Mouse (Mus musculus) heart, adult 2 months (tissue): ENCODE measurements around the gene Atp6v1fnb.

Experiments used
- CTCF ChIP-seq: fragments of 200-600 bp; IDR thresholded peaks from 2 replicates; pipeline ENCODE4 v1.8.1; 2022; ENCODE audit warnings: antibody characterized with exemption, mild to moderate bottlenecking, moderate library complexity
- EP300 ChIP-seq: fragments of 200-500 bp; IDR thresholded peaks from 2 replicates; pipeline ENCODE4 v1.6.1; 2011; ENCODE audit warnings: low read depth, low read length, control low read depth; ENCODE audit not compliant: insufficient read depth
- POLR2A ChIP-seq: fragments of 200-500 bp; IDR thresholded peaks from 2 replicates; pipeline ENCODE4 v1.6.1; 2011; ENCODE audit warnings: mild to moderate bottlenecking, low read depth, low read length, control low read depth; ENCODE audit not compliant: insufficient read depth

DNA sequence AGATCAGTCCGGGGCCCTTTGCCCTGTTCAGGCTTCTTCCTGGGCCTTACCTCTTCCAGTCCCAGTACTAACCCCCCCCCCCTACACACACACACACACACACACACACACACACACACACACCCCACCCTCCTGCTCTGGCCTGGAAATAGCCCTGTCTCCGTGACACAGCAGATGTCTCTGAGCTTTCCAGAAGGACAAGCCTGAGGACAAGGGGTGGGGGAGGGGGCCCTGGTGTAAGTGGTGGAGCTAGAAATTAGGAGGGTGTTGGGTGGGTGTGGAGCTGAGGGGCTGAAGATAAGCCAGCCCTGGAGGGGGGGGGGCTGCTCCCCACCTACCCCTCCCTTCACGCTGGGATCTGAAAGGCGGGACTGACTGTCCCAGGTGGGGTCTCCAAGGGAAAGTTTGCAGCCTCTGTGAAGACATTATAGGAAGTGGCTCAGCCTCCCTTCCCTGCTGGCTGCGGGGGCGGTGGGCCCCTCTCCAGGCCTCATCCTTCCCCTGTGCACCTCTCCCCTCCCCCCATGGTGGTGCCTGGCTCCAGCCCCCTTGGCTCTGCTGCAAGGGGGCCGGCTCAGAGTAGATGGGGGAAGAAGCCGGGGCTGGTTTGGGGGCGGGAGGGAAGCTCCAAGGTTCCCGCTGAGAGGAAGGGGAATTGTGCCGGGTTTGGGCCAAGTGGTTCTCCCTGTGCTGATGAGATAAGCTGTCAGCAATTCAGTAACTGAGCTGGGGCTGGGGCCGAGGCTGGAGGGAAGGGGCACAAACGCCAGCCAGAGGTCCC lies 36.1 kb upstream of the Atp6v1fnb start:
- TF ChIP-seq POLR2A (0 out of 2 replicates have a peak, but pooled peaks have one; percentile 5), CTCF (no peak), EP300 (0 out of 2 replicates have a peak, but pooled peaks have one; percentile 55)
